Mouse (Mus musculus): Measurements from ENCODE around the gene Kmt2d.
"Not testable (repeated sequence)": the region's sequence is repeated elsewhere in the genome, so short reads cannot be mapped to it uniquely, and the experiment has no call there.

Kmt2d gene

GRCm38 (mm10) chr15:98832161-98833058 is 38.6 kb downstream of the Kmt2d start:
- DNase-seq (ENCODE audit: low read depth, low spot score), result no peak

DNA sequence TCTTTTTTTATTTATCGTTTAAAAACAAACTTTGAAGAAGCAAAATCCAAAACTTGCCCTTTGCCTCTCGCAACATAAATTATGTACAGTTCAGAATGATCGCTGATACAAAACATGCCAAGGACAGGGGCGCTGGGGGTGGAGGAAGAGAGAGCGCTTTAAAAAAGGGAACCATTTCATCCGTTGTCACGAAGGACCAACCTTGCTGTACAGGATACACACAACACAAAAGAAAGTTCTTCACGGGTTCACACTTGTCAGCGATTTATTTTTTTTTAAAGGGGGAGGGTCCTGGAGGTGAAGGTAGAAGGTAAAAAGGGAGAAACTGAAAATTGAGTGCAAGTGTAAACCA is 39.3 kb downstream of the Kmt2d start:
- no peak for DNase-seq (ENCODE audit: low read depth, low spot score)

GRCm38 (mm10) chr15:98830736-98831683 is 40.0 kb downstream of the Kmt2d start, which contains the start of gene Prkag1:
Prkag1 (minus strand) TSS chr15:98831521.
- DNase-seq (ENCODE audit: low read depth, low spot score), result peak; percentile 95

DNA sequence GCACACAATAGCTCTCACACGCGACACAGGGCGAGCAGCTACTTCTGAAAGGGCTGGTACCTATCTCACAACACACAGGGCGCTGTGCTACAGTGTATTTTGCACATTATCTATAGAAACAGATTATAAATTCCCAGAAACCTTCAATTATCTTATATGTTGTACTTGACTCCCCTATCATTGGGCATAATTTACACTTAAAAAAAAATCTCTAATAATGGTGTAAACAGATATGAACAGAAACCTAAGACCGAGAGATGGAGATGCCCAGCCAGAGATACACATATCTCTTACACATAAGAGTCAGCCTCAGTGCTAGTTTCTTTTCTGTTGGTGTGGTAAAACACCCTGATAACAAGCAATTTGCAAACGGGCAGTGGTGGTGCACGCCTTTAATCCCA is 43.4 kb downstream of the Kmt2d start:
- no peak for DNase-seq (ENCODE audit: low read depth, low spot score)

GRCm38 (mm10) chr15:98823434-98823833 is 47.6 kb downstream of the Kmt2d start:
- DNase-seq (ENCODE audit: low read depth, low spot score), result no peak

GRCm38 (mm10) chr15:98822147-98822546 is 48.9 kb downstream of the Kmt2d start:
- DNase-seq (ENCODE audit: low read depth, low spot score), result no peak

DNA sequence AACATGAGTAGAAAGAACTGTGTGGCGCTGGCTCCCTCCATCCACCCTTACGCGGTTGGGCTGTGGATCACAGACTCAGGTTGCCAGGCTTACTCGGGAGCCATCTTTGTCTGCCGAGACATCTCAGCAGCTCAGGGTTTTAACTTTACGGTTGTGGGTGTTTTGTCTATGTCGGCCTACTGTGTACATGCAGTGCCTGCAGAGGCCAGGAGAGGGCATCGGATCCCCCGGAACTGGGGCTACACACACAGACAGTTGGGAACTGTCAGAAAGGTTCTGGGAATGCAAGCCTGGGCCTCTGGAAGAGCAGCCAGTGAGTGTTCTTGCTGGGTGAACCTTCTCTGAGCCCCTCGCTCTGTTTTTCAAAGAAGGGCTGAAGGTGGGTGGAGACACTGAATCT is 49.6 kb downstream of the Kmt2d start:
- DNase-seq (ENCODE audit: low read depth, low spot score), result no peak

DNA sequence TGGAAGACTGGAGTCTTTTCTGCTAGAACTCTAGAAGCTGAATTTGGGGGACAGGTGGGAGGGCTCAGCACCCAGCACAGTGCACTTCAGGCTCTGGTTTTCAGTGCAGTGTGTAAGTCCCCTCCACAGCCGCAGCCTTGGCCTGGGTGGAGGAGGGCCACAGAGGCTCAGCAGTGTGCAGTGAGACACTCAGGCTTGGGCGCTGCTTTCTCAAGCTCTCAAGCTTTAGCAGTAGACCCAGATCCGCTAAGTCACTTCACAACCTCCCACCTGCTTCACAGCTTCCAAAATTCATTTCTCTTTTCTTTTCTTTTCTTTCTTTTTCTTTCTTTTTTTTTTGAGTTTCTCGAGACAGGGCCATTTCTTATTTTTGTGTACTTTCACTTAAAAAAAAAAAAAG is 50.1 kb downstream of the Kmt2d start:
- no peak for DNase-seq (ENCODE audit: low read depth, low spot score)

DNA sequence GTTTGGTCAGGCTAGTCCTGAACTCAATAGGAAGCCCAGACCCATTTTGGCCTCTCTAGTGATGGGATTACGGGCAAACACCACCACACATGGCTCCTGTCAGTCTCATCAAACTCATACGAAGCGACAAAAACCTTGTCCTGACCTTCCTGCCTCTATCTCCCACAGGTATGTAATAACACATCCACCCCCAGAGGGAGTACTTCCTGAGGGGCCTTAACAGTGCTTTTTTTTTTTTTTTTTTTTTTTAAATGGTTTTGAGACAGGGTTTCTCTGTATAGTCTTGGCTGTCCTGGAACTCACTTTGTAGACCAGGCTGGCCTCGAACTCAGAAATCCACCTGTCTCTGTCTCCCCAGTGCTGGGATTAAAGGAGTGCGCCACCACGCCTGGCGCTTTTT is 52.8 kb downstream of the Kmt2d start:
- DNase-seq (ENCODE audit: low read depth, low spot score), result no peak

DNA sequence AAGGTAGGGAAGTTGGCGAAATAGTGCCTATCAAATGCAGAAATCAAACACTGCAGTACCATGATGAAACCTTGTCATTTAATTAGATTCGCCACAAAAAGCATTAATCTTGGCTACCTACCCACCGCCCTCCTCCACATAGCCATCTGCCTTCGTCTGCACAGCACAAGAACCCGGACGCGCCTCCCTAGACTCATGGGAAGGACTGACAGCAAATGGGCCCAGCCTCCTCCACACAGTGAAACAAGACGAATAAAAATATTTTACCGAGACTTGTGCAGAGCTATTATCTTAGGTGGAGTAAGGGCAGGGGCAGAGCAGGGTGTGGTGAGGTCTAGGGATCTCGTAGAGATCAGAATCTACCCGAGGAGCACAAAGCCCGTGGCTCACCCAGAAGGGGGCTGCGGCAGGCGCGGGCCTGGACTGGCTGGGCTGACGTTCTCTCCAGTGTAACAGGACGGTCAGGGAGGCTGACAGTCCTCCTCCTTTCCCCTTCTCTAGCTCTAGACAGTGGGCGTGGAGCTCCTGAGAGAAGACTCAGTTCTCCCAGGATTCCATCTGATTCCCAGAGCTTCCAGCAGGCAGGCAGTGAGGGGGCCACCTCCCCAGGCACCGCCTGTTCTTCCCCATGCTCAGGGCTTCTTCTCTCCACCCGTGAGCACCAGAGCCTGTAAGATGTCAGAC is 58.1 kb downstream of the Kmt2d start:
- no peak for DNase-seq (ENCODE audit: low read depth, low spot score)

DNA sequence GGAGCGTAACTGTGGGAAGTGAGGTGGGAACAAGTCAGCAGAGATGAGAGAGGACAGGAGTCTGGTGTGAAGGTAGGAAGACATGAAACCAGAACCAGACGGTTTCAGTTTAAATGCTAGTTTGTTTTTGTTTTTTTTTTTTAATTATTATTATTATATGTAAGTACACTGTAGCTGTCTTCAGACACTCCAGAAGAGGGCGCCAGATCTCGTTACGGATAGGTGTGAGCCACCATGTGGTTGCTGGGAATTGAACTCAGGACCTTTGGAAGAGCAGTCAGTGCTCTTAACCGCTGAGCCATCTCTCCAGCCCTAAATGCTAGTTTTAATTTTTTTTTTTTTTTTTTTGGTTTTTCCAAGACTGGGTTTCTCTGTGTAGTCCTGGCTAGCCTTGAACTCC is 60.8 kb downstream of the Kmt2d start:
- DNase-seq (ENCODE audit: low read depth, low spot score), result not testable (repeated sequence)

DNA sequence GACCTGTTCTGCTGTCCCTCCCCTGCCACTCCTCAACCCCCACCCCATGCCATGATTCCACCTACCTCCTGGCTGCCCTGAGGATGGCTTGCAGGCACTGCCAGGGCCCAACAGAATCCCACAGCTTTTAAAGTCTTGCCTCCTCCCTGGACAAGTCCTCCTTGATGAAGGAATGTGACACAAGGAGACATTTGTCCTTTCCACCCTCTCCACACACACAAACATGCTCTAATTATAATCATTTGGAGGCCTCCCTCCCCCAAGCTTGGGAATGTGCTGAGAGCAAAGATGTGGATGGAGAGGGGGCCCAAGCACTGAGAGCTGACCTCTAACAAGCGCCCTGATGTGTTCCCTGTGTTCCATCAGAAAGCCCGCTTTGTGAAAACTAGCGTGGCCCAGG is 61.6 kb downstream of the Kmt2d start, which contains the start of gene Ddn:
TSS of gene Ddn (minus strand) at position 101 of the 400 bp plus-strand sequence.
- DNase-seq (ENCODE audit: low read depth, low spot score), result no peak

GRCm38 (mm10) chr15:98808651-98809134 is 62.3 kb downstream of the Kmt2d start:
- DNase-seq (ENCODE audit: low read depth, low spot score), result no peak

- no peak for DNase-seq (ENCODE audit: low read depth, low spot score)
These were observed 62.9 kb downstream of the Kmt2d start for GRCm38 (mm10) chr15:98807895-98808650.

GRCm38 (mm10) chr15:98806809-98807770 is 63.9 kb downstream of the Kmt2d start:
- no peak for DNase-seq (ENCODE audit: low read depth, low spot score)

DNA sequence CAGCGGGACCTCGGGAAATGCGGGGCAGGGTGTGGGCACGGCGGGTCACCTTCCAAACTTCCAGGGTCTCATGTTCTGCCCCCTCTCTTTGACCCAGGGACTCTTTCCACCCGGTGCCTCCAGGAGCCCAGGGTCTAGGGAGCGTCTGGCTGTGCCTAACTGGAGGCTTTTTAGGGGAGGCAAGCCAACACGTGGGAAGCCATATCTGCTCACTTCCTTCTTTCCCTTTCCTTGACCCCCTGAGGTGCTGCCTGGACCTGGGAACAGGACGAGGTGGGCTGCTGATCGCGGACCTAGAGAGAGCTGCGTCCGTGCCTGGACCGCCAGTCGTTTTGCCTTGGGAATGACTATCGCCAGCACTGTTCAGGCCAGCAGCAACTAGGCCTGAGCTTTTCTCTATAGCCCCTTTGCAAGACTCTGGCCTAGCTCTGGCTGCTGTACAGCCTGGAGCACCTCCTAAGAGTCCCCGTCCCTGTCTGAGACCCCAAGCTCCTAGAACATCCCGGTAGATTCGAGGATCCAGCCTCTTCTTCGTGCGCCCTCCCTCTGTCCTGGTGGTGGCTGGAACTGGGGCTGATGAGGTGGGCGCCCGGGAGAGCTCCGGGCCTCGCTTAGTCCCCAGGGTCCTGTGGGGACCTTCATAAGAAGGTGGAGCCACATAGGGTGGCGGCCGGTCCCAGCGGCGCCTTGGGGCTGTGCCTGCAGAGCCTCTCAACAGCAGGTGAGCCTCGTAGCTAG is 64.8 kb downstream of the Kmt2d start:
- DNase-seq (ENCODE audit: low read depth, low spot score), result no peak

DNA sequence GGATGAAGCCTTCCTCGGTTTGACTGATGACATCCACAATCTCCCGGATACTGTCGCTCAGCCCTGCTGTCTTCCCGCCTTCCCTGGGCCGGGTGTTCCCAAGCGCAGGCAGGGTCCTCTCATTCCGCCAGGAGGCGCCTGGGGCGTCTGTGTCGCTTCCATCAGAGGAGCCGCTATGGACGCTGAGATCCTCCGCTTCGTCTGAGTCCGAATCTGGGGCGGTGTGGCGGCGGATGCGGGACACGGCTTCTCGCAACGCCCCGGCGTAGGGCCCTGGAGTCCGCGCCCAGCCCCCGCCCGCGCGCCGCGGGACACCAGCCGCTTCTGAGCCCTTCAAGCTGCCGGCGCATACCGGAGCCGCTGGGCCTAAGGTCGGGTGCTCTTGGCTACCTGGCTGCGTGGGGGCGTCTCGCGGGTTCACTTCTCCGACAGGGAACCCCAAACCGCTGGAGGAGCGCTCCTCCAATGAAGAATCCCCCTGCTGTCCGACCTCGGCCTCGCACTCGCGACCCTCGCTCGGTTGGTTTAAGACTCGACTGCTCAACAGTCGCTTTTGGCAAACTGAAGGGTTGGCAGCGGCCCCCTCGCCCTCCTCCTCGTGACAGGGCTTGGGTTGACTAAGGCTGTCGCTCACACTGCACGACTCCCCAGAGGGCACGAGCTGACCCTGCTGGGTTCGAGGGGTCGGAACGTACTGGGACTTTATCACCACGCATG is 65.5 kb downstream of the Kmt2d start:
- DNase-seq (ENCODE audit: low read depth, low spot score), result peak; percentile 56

DNA sequence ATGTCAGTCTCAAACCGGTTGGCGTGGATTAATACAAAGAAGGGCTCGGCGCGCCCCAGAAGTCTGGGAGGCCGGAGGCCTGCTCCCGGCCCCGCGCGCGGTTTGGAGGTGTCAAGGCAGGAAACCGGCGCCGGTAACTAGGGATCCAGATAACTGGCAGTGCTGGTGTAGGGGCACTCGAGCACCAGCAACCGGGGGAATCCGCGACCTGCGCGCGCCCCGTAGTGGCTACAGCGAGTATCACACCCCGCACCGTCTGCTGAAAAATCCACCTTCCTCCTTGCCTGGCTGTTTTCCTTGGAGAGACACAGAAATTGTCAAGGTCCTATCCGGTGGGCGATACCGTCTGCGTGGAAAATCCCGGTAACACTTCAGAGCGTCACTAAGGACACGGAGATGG is 67.0 kb downstream of the Kmt2d start:
- peak; percentile 69 for DNase-seq (ENCODE audit: low read depth, low spot score)

Measured in forelimb bud, embryonic 11.5 days (tissue).